ENCODE assay signal across 9 mouse cellular contexts in the genomic region with DNA sequence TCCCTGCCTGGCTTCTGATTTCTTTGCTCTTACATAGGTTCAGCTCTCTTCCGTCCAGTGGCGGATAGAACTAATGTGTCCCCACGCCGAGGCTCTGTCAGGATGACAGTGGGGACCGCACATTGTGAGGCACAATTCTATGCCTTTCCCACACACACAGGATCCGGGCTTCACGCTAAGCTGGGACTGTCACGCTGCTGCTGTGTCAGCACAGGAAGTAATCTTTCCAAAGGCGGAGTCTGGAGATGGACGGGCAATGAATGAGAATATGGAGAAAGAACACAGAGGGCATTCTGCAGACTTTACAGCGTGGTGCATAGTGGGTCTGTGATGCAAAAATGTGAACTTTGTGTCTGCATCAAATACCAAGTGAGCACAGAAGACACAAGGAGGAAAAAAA.
A peak's percentile ranks its signal among the peaks of the same experiment; 100 is the strongest.
DNase-seq lines count a peak whose midpoint lies in the region; ATAC-seq and TF ChIP-seq lines count a peak whose summit lies in the region.
"Had no signal": no experiment of that assay in that cellular context is flagged by ENCODE, and none has a peak within 500 bp of the region (broad histone marks: within the 10 kb centered on the region; RNA-seq: fewer than 3 reads in every experiment).

No protein-coding gene starts in this region.

- peak; percentile 13; the same call in 1 of the 2 replicates for ATAC-seq in frontal cortex, adult (ENCODE audit: low TSS enrichment)
- no peak for ATAC-seq in stomach, embryonic 14.5 days (ENCODE audit: insufficient number of reproducible peaks, insufficient read depth, low FRiP score, low read depth)
- no peak for ATAC-seq in stomach, postnatal 0 days (ENCODE audit: low FRiP score, low TSS enrichment)
- no peak for ATAC-seq in limb, embryonic 12.5 days (ENCODE audit: insufficient number of reproducible peaks, insufficient read depth, low FRiP score, low TSS enrichment, low read depth)

- no peak overlapping the region for H3K4me2 ChIP-seq in stomach, embryonic 14.5 days (replicated peaks; ENCODE audit: low read depth, low read length)
- H3K4me2 ChIP-seq in stomach, postnatal 0 days (replicated peaks; ENCODE audit: low read depth): no peak overlapping the region
- H3K4me2 ChIP-seq in limb, embryonic 12.5 days: peak overlapping the region; percentile 68

- intact Hi-C loops in left cerebral cortex, postnatal 25 days (cut with DNase I): no loop called here

- no peak for TF ChIP-seq CTCF in stomach, postnatal 0 days (IDR thresholded peaks at IDR 0.05; ENCODE audit: low read depth)

- no peaks in the 10 kb centered on the region for H3K9me3 ChIP-seq in stomach, embryonic 14.5 days (ENCODE audit: control insufficient read depth, low read depth, low read length)
- no peaks in the 10 kb centered on the region for H3K9me3 ChIP-seq in stomach, postnatal 0 days (ENCODE audit: control insufficient read depth, low read length)
- H3K9me3 ChIP-seq in limb, embryonic 12.5 days: no peaks in the 10 kb centered on the region

- peaks cover 71% of the 10 kb centered on the region for H3K4me1 ChIP-seq in stomach, embryonic 14.5 days (ENCODE audit: control insufficient read depth, insufficient read depth, low read length)
- peaks cover 8% of the 10 kb centered on the region for H3K4me1 ChIP-seq in stomach, postnatal 0 days (replicated peaks; ENCODE audit: control insufficient read depth, insufficient read depth)
- peaks cover 98% of the 10 kb centered on the region for H3K4me1 ChIP-seq in limb, embryonic 12.5 days (replicated peaks)

- peak overlapping the region; percentile 95 for H3K27ac ChIP-seq in stomach, embryonic 14.5 days (ENCODE audit: low read length)
- H3K27ac ChIP-seq in stomach, postnatal 0 days (replicated peaks): no peak overlapping the region; the same call in 1 of the 2 replicates
- H3K27ac ChIP-seq in limb, embryonic 12.5 days: peak overlapping the region; percentile 97

- H3K4me3 ChIP-seq in stomach, embryonic 14.5 days (ENCODE audit: low read depth, low read length): no peak overlapping the region
- H3K4me3 ChIP-seq in stomach, postnatal 0 days (ENCODE audit: low read depth, low read length): no peak overlapping the region
- no peak overlapping the region for H3K4me3 ChIP-seq in limb, embryonic 12.5 days (replicated peaks)

- H3K9ac ChIP-seq in stomach, embryonic 14.5 days (replicated peaks; ENCODE audit: low read depth, low read length): no peak overlapping the region
- no peak overlapping the region for H3K9ac ChIP-seq in stomach, postnatal 0 days (ENCODE audit: low read length)
- H3K9ac ChIP-seq in limb, embryonic 12.5 days (replicated peaks): no peak overlapping the region

- H3K27me3 ChIP-seq in stomach, embryonic 14.5 days (ENCODE audit: control insufficient read depth, insufficient read depth, low read length): no peaks in the 10 kb centered on the region
- H3K27me3 ChIP-seq in stomach, postnatal 0 days (ENCODE audit: control insufficient read depth, insufficient read depth, low read length): no peaks in the 10 kb centered on the region
- no peaks in the 10 kb centered on the region for H3K27me3 ChIP-seq in limb, embryonic 12.5 days

- DNase-seq in frontal cortex, adult 2 months (ENCODE audit: extremely low spot score in 1 of 2, low spot score in 1 of 2): no peak
- no peak for DNase-seq in stomach, postnatal 0 days (ENCODE audit: low spot score)
- DNase-seq in cerebellum, postnatal 14 days: no peak
- DNase-seq in left cerebral cortex, postnatal 25 days (ENCODE audit: low spot score in 2 of 2): no peak
- DNase-seq in left cerebral cortex, adult 18-20 months (ENCODE audit: low spot score in 2 of 2): no peak
- DNase-seq: thymus, adult 2 months had no signal

- TF ChIP-seq EP300 in stomach, postnatal 0 days (optimal IDR thresholded peaks at IDR 0.05): no peak

- 46% methylated on average over 11 of the region's 11 CpGs for WGBS in stomach, embryonic 14.5 days
- 54% methylated on average over 11 of the region's 11 CpGs for WGBS in stomach, postnatal 0 days
- 14% methylated on average over 11 of the region's 11 CpGs for WGBS in limb, embryonic 12.5 days

- H3K36me3 ChIP-seq in stomach, embryonic 14.5 days (ENCODE audit: control insufficient read depth, insufficient read depth, low read length): no peaks in the 10 kb centered on the region
- H3K36me3 ChIP-seq in stomach, postnatal 0 days (ENCODE audit: control insufficient read depth, insufficient read depth, low read length): no peaks in the 10 kb centered on the region
- H3K36me3 ChIP-seq in limb, embryonic 12.5 days: peaks cover 22% of the 10 kb centered on the region
